Mouse (Mus musculus): ENCODE results near the gene Tesmin. TPM values are rescaled to one million over a fixed set of nuclear protein-coding genes. Genes with fewer than 3 reads are reported as not detected.

The Tesmin gene
- 0.39 TPM for polyA plus RNA-seq (2012; fragmentation: generic; extraction: Trizol)
- long read RNA-seq, experiment 1, result 0 reads
- long read RNA-seq, experiment 2, result 0 reads

DNA sequence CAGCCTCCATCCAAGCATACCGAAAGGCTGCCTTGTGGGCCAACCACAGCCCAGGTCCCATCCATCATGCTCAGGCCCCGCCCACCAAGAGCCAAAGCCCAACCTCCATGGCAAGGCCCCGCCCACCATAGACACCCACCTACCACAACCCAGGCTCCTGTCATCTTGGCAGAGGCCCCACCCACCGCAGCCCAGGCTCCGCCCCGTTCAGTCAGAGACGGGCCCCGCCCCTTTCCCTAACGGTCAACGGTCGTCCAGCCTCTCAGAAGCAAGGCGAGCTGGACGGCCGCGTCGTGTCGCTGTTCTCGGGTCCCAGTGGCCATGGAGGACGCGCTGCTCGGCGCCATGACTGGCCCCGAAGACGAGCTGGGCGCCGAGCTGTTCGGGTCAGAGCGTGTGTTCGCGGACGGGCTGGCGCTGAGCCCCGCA lies at the start of gene Tesmin:
Gene Tesmin, plus strand, starts transcription at position 229 of the 429 bp plus-strand sequence.
- no peaks in the 10 kb centered on the region for H3K79me2 ChIP-seq (ENCODE audit: control insufficient read depth, insufficient read depth)
- H3K27me3 ChIP-seq (ENCODE audit: control insufficient read depth, insufficient read depth, insufficient read length), result no peaks in the 10 kb centered on the region
- no peaks in the 10 kb centered on the region for H3K79me3 ChIP-seq (ENCODE audit: low read depth)
- H3ac ChIP-seq (ENCODE audit: control insufficient read depth, insufficient read length, low read depth), result no peak within 1 kb of the TSS
- no peak within 1 kb of the TSS for H3K4me3 ChIP-seq (ENCODE audit: insufficient read depth, poor library complexity, severe bottlenecking)
- TF ChIP-seq MAX (IDR thresholded peaks at IDR 0.05), result no peak
- no peak for TF ChIP-seq MYOD1 (IDR thresholded peaks at IDR 0.05; ENCODE audit: control insufficient read depth, insufficient read length, low read depth)
- TF ChIP-seq USF1 (IDR thresholded peaks at IDR 0.05; ENCODE audit: low read depth), result no peak
- no peak for TF ChIP-seq FOSL1 (IDR thresholded peaks at IDR 0.05; ENCODE audit: insufficient read depth, low read length, poor library complexity, severe bottlenecking)
- no peak for TF ChIP-seq CEBPB (IDR thresholded peaks at IDR 0.05; ENCODE audit: low read depth)
- TF ChIP-seq CTCF (IDR thresholded peaks at IDR 0.05; ENCODE audit: control insufficient read depth, insufficient read depth, insufficient read length), result no peak
- peaks cover 26% of the 10 kb centered on the region for H3K36me3 ChIP-seq (ENCODE audit: control insufficient read depth, insufficient read depth)

DNA sequence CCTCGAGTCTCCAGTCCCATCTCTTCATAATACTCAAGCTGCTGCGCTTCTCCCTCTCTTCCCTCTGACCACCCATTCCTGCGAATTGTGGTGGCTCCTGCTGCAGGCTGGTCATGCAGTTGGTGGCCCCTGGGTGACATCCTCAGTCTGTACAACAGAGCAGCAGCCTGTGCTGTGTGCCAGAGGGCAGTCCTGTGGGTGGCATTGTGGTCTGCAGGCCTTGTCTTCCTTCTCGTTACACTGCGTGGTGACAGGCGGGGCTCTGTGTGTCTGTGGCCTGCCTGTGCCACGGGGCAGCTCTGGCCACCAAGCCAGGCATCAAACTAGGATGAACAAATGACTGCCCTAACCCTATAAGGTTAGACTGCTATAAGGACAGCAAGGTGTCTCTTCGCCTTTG lies 49.5 kb upstream of the Tesmin start:
- no peak for TF ChIP-seq CEBPB (IDR thresholded peaks at IDR 0.05; ENCODE audit: low read depth)
- no peak for TF ChIP-seq USF1 (IDR thresholded peaks at IDR 0.05; ENCODE audit: low read depth)
- no peak for TF ChIP-seq FOSL1 (IDR thresholded peaks at IDR 0.05; ENCODE audit: insufficient read depth, low read length, poor library complexity, severe bottlenecking)
- no peak for TF ChIP-seq MAX (IDR thresholded peaks at IDR 0.05)
- no peak for TF ChIP-seq MYOD1 (IDR thresholded peaks at IDR 0.05; ENCODE audit: control insufficient read depth, insufficient read length, low read depth)
- H3K27me3 ChIP-seq (ENCODE audit: control insufficient read depth, insufficient read depth, insufficient read length), result no peaks in the 10 kb centered on the region
- H3K79me3 ChIP-seq (ENCODE audit: low read depth), result peaks cover 15% of the 10 kb centered on the region
- no peak overlapping the region for H3K4me3 ChIP-seq (ENCODE audit: insufficient read depth, poor library complexity, severe bottlenecking)
- no peaks in the 10 kb centered on the region for H3K36me3 ChIP-seq (ENCODE audit: control insufficient read depth, insufficient read depth)
- H3ac ChIP-seq (ENCODE audit: control insufficient read depth, insufficient read length, low read depth), result no peak overlapping the region
- peaks cover 79% of the 10 kb centered on the region for H3K79me2 ChIP-seq (ENCODE audit: control insufficient read depth, insufficient read depth)

DNA sequence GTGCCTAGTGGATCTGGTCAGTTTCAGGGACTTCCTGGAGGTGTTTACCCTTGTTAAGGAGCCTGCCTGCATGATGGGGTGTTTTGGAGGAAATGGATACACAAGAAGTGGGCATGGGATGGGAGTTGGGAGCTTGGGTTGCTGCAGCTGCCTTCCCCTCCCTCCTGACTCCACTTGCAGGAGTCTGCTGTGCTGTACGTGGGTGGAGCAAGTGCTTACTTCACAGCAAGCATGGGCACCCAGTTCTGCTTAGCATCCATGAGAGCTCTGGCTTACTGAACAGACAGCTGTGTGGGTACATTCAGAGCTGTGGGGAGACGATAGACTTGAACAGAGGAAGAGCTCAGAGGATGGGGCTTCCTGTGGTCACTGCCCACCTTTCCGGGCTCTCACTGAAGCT lies 47.6 kb upstream of the Tesmin start:
- no peak overlapping the region for H3K4me3 ChIP-seq (ENCODE audit: insufficient read depth, poor library complexity, severe bottlenecking)

DNA sequence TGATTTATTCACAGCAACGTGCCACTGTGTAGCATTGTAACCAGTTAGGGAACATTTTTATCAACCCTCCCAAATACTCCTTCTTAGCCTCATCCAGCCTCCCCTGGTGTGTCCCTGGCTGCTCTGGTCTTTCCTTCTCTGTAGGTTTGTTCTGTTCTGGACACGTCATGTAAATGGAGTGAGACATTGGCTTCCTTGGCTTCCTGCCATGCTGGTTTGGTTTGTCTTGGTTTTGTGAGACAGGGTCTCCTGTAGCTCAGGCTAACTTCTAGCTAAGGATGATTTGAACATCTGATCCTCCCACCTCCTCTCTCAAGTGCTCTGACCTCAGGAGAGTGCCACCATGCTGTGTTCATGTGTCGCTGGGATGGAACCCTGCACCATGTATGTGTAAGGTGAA lies 44.7 kb upstream of the Tesmin start:
- Histone ChIP-seq H3ac (ENCODE audit: control insufficient read depth, insufficient read length, low read depth) (no peak overlapping the region), H3K4me3 (ENCODE audit: insufficient read depth, poor library complexity, severe bottlenecking) (no peak overlapping the region), H3K27me3 (ENCODE audit: control insufficient read depth, insufficient read depth, insufficient read length) (no peaks in the 10 kb centered on the region), H3K79me3 (ENCODE audit: low read depth) (peaks cover 14% of the 10 kb centered on the region), H3K36me3 (ENCODE audit: control insufficient read depth, insufficient read depth) (no peaks in the 10 kb centered on the region), H3K79me2 (ENCODE audit: control insufficient read depth, insufficient read depth) (peaks cover 69% of the 10 kb centered on the region)
- no peak for TF ChIP-seq CEBPB (IDR thresholded peaks at IDR 0.05; ENCODE audit: low read depth)
- no peak for TF ChIP-seq USF1 (IDR thresholded peaks at IDR 0.05; ENCODE audit: low read depth)
- no peak for TF ChIP-seq MYOD1 (IDR thresholded peaks at IDR 0.05; ENCODE audit: control insufficient read depth, insufficient read length, low read depth)
- no peak for TF ChIP-seq FOSL1 (IDR thresholded peaks at IDR 0.05; ENCODE audit: insufficient read depth, low read length, poor library complexity, severe bottlenecking)
- no peak for TF ChIP-seq MAX (IDR thresholded peaks at IDR 0.05)
- no peak for TF ChIP-seq CTCF (IDR thresholded peaks at IDR 0.05; ENCODE audit: control insufficient read depth, insufficient read depth, insufficient read length)
- TF ChIP-seq MYOG (IDR thresholded peaks at IDR 0.05; ENCODE audit: control insufficient read depth, extremely low read depth, insufficient read length), result no peak

More for the DNA sequence above, 47.6 kb upstream of the Tesmin start:
- Histone ChIP-seq H3K79me3 (ENCODE audit: low read depth) (peaks cover 15% of the 10 kb centered on the region), H3K36me3 (ENCODE audit: control insufficient read depth, insufficient read depth) (no peaks in the 10 kb centered on the region), H3K79me2 (ENCODE audit: control insufficient read depth, insufficient read depth) (peaks cover 83% of the 10 kb centered on the region), H3ac (ENCODE audit: control insufficient read depth, insufficient read length, low read depth) (no peak overlapping the region), H3K27me3 (ENCODE audit: control insufficient read depth, insufficient read depth, insufficient read length) (no peaks in the 10 kb centered on the region)
- TF ChIP-seq CTCF (IDR thresholded peaks at IDR 0.05; ENCODE audit: control insufficient read depth, insufficient read depth, insufficient read length) (no peak), FOSL1 (IDR thresholded peaks at IDR 0.05; ENCODE audit: insufficient read depth, low read length, poor library complexity, severe bottlenecking) (no peak), MYOD1 (IDR thresholded peaks at IDR 0.05; ENCODE audit: control insufficient read depth, insufficient read length, low read depth) (no peak), USF1 (IDR thresholded peaks at IDR 0.05; ENCODE audit: low read depth) (no peak), MYOG (IDR thresholded peaks at IDR 0.05; ENCODE audit: control insufficient read depth, extremely low read depth, insufficient read length) (no peak), MAX (IDR thresholded peaks at IDR 0.05) (no peak), CEBPB (IDR thresholded peaks at IDR 0.05; ENCODE audit: low read depth) (no peak)

DNA sequence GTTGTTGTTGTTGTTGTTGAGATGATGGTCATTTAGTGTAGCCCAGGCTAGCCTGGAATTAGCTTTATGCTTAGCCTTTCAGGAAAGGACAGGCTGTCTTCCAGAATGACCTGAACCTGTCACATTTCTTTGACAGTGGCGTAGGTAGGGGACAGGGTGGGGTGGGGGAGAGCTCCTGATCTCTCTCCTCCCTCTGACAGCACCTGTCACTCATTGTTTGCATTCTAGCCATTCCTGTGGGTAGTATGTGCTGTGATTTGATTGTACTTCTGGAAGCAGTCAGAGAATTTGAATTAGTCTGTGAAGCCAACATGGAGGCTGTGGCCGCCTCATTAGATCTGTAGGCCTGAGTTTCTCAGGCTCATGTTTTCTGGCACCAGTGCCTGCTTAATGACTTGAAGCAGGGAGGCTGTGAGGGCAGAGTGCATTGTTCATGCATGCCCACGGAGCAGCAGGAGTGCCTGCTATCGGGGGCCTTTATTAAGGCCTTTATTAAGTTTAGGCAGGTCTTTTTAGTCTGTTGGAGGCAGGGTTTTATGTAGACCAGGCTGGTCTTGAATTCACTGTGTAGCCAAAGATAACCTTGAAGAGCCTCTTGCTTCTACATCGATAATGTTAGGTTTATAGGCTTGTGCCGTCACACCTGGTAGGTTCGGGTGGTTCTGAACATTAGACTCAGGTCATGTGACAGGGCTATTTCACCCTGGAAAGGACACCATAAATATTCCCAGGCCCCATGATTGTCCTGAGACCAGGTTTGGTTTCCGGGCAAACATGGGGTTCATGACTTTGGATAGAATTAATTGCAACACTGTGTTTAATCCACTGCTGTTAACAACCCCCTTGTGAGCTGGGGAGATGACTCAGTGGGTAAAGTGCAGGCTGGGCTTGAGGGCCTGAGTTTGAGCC lies 43.8 kb upstream of the Tesmin start:
- peaks cover 12% of the 10 kb centered on the region for H3K79me3 ChIP-seq (ENCODE audit: low read depth)
- peaks cover 59% of the 10 kb centered on the region for H3K79me2 ChIP-seq (ENCODE audit: control insufficient read depth, insufficient read depth)
- H3K4me3 ChIP-seq (ENCODE audit: insufficient read depth, poor library complexity, severe bottlenecking), result no peak overlapping the region
- no peaks in the 10 kb centered on the region for H3K36me3 ChIP-seq (ENCODE audit: control insufficient read depth, insufficient read depth)
- no peaks in the 10 kb centered on the region for H3K27me3 ChIP-seq (ENCODE audit: control insufficient read depth, insufficient read depth, insufficient read length)
- no peak for TF ChIP-seq MYOG (IDR thresholded peaks at IDR 0.05; ENCODE audit: control insufficient read depth, extremely low read depth, insufficient read length)
- peak; percentile 19 for TF ChIP-seq MYOD1 (IDR thresholded peaks at IDR 0.05; ENCODE audit: control insufficient read depth, insufficient read length, low read depth)
- no peak overlapping the region for H3ac ChIP-seq (ENCODE audit: control insufficient read depth, insufficient read length, low read depth)

Data from C2C12 (cell line).